Mouse (Mus musculus) midbrain, embryonic 16.5 days (tissue): ENCODE data around the gene Gipc1. TPM values are rescaled to one million over a fixed set of nuclear protein-coding genes. Genes with fewer than 3 reads are reported as not detected.

Experiments
- ATAC-seq: fragments of 200-750 bp; cut with Nextera tagmentation; 2 replicates; pipeline ENCODE4 v1.8.0; 2017; ENCODE audit warnings: moderate TSS enrichment
- H3K27ac ChIP-seq: fragments of 300-500 bp; sonication (generic); 2 replicates; pipeline ENCODE4 v1.5.1; 2014; ENCODE audit warnings: mild to moderate bottlenecking, low read length, mixed read lengths
- H3K27me3 ChIP-seq: fragments of 300-500 bp; sonication (generic); 2 replicates; pipeline ENCODE4 v1.6.1; 2014; ENCODE audit warnings: low read depth, low read length, mixed read lengths; ENCODE audit not compliant: control insufficient read depth, insufficient read depth
- H3K36me3 ChIP-seq: fragments of 300-500 bp; sonication (generic); 2 replicates; pipeline ENCODE4 v1.6.1; 2014; ENCODE audit warnings: mild to moderate bottlenecking, low read length, moderate library complexity, mixed read lengths; ENCODE audit not compliant: control insufficient read depth, insufficient read depth
- H3K4me1 ChIP-seq: fragments of 300-500 bp; sonication (generic); 2 replicates; pipeline ENCODE4 v1.6.1; 2014; ENCODE audit warnings: mild to moderate bottlenecking, low read length, mixed read lengths; ENCODE audit not compliant: control insufficient read depth, insufficient read depth
- H3K4me2 ChIP-seq: fragments of 300-500 bp; sonication (generic); 2 replicates; pipeline ENCODE4 v1.6.1; 2014; ENCODE audit warnings: mild to moderate bottlenecking, low read length, mixed read lengths
- H3K4me3 ChIP-seq: fragments of 300-500 bp; sonication (generic); 2 replicates; pipeline ENCODE4 v1.5.1; 2014; ENCODE audit warnings: low read depth, mild to moderate bottlenecking, low read length, moderate library complexity, mixed read lengths
- H3K9ac ChIP-seq: fragments of 300-500 bp; sonication (generic); 2 replicates; pipeline ENCODE4 v1.6.1; 2014; ENCODE audit warnings: low read depth, low read length, mixed read lengths
- H3K9me3 ChIP-seq: fragments of 300-500 bp; sonication (generic); replicated peaks from 2 replicates; pipeline ENCODE4 v1.6.1; 2014; ENCODE audit warnings: mild to moderate bottlenecking, low read length, mixed read lengths; ENCODE audit not compliant: control insufficient read depth, poor library complexity, severe bottlenecking
- WGBS: fragments of 180-500 bp; shearing (Covaris S2); extraction: QIAGEN DNeasy Blood & Tissue Kit; methylation state at CpG from one replicate; pipeline ENCODE4 v1.1.7; 2014; 5-methylcytosine and 5-hydroxymethylcytosine counted together
- polyA plus RNA-seq: library from polyadenylated mRNA; unstranded; fragments of >200 nt; fragmentation: Nextera tagmentation; extraction: Ambion mirVana; gene quantifications from 2 replicates; pipeline ENCODE4 v1.2.1, GENCODE M21; 2015

The Gipc1 gene
- polyA plus RNA-seq, 1 experiment from 2014 or later, result 126 TPM

- H3K4me3 ChIP-seq, result no peak overlapping the region
- no peak for ATAC-seq
- no peaks in the 10 kb centered on the region for H3K36me3 ChIP-seq
- no peaks in the 10 kb centered on the region for H3K27me3 ChIP-seq
- no peak overlapping the region for H3K27ac ChIP-seq
- H3K9ac ChIP-seq, result no peak overlapping the region
- WGBS, result 88% methylated on average over 7 of the region's 7 CpGs
- no peak overlapping the region for H3K4me2 ChIP-seq
- H3K9me3 ChIP-seq, result no peaks in the 10 kb centered on the region
- no peaks in the 10 kb centered on the region for H3K4me1 ChIP-seq
These were observed 20.3 kb upstream of the Gipc1 start for GRCm38 (mm10) chr8:83632083-83632707.

- Histone ChIP-seq H3K4me3 (no peak overlapping the region), H3K27me3 (no peaks in the 10 kb centered on the region), H3K27ac (no peak overlapping the region), H3K9me3 (no peaks in the 10 kb centered on the region), H3K4me1 (no peaks in the 10 kb centered on the region), H3K4me2 (no peak overlapping the region), H3K36me3 (no peaks in the 10 kb centered on the region), H3K9ac (no peak overlapping the region)
- 72% methylated on average over 4 of the region's 4 CpGs for WGBS
- no peak for ATAC-seq
These were observed 13.6 kb upstream of the Gipc1 start for GRCm38 (mm10) chr8:83638856-83639255.

- Histone ChIP-seq H3K36me3 (no peaks in the 10 kb centered on the region), H3K4me3 (no peak overlapping the region), H3K9ac (no peak overlapping the region), H3K27me3 (no peaks in the 10 kb centered on the region), H3K9me3 (no peaks in the 10 kb centered on the region), H3K4me1 (no peaks in the 10 kb centered on the region), H3K4me2 (no peak overlapping the region), H3K27ac (no peak overlapping the region)
- no peak for ATAC-seq
- WGBS, result 74% methylated on average over 5 of the region's 5 CpGs
These were observed 12.8 kb upstream of the Gipc1 start for GRCm38 (mm10) chr8:83639649-83640048.

- Histone ChIP-seq H3K4me3 (no peak overlapping the region), H3K4me2 (no peak overlapping the region), H3K9me3 (no peaks in the 10 kb centered on the region), H3K27me3 (no peaks in the 10 kb centered on the region), H3K36me3 (no peaks in the 10 kb centered on the region), H3K9ac (no peak overlapping the region), H3K27ac (no peak overlapping the region), H3K4me1 (peaks cover 4% of the 10 kb centered on the region)
- WGBS, result 95% methylated on average over 11 of the region's 11 CpGs
- ATAC-seq, result no peak
These were observed 5.0 kb upstream of the Gipc1 start for GRCm38 (mm10) chr8:83647511-83647910.

- Histone ChIP-seq H3K27me3 (no peaks in the 10 kb centered on the region), H3K4me1 (peaks cover 4% of the 10 kb centered on the region), H3K4me3 (no peak overlapping the region), H3K36me3 (no peaks in the 10 kb centered on the region), H3K4me2 (no peak overlapping the region), H3K27ac (no peak overlapping the region), H3K9me3 (no peaks in the 10 kb centered on the region), H3K9ac (no peak overlapping the region)
- WGBS, result 86% methylated on average over 4 of the region's 4 CpGs
- no peak for ATAC-seq
These were observed 4.4 kb upstream of the Gipc1 start for GRCm38 (mm10) chr8:83648031-83648430.

- peaks cover 12% of the 10 kb centered on the region for H3K4me1 ChIP-seq
- no peaks in the 10 kb centered on the region for H3K9me3 ChIP-seq
- ATAC-seq, result no peak
- H3K27me3 ChIP-seq, result no peaks in the 10 kb centered on the region
- H3K4me3 ChIP-seq, result no peak overlapping the region
- H3K27ac ChIP-seq, result no peak overlapping the region
- WGBS, result 94% methylated on average over 6 of the region's 6 CpGs
- H3K9ac ChIP-seq, result no peak overlapping the region
- H3K36me3 ChIP-seq, result no peaks in the 10 kb centered on the region
- no peak overlapping the region for H3K4me2 ChIP-seq
These were observed 2.8 kb upstream of the Gipc1 start for GRCm38 (mm10) chr8:83649699-83650098.

- Histone ChIP-seq H3K4me3 (peak overlapping the region; percentile 64), H3K27me3 (no peaks in the 10 kb centered on the region), H3K9ac (peak overlapping the region; percentile 83), H3K27ac (peak overlapping the region; percentile 72), H3K4me1 (peaks cover 12% of the 10 kb centered on the region), H3K9me3 (no peaks in the 10 kb centered on the region), H3K4me2 (peak overlapping the region; percentile 74), H3K36me3 (no peaks in the 10 kb centered on the region; the same call in 1 of the 2 replicates)
- 2% methylated on average over 44 of the region's 46 CpGs for WGBS
- peak; percentile 57 for ATAC-seq
These were observed 526 bp downstream of the Gipc1 start for GRCm38 (mm10) chr8:83652744-83653661.

GRCm38 (mm10) chr8:83653662-83654017, 1.2 kb downstream of the Gipc1 start:
- peaks cover 12% of the 10 kb centered on the region for H3K4me1 ChIP-seq
- H3K9me3 ChIP-seq, result no peaks in the 10 kb centered on the region
- no peaks in the 10 kb centered on the region; the same call in 1 of the 2 replicates for H3K36me3 ChIP-seq
- 43% methylated on average over 10 of the region's 10 CpGs for WGBS
- peak overlapping the region; percentile 83 for H3K9ac ChIP-seq
- no peak overlapping the region; the same call in 1 of the 2 replicates for H3K27ac ChIP-seq
- ATAC-seq, result no peak
- H3K4me2 ChIP-seq, result peak overlapping the region; percentile 74
- H3K27me3 ChIP-seq, result no peaks in the 10 kb centered on the region
- peak overlapping the region; percentile 64 for H3K4me3 ChIP-seq

- no peaks in the 10 kb centered on the region; the same call in 1 of the 2 replicates for H3K36me3 ChIP-seq
- H3K9me3 ChIP-seq, result no peaks in the 10 kb centered on the region
- ATAC-seq, result no peak
- H3K4me3 ChIP-seq, result no peak overlapping the region
- H3K27me3 ChIP-seq, result no peaks in the 10 kb centered on the region
- no peak overlapping the region for H3K27ac ChIP-seq
- no peak overlapping the region for H3K4me2 ChIP-seq
- peaks cover 12% of the 10 kb centered on the region for H3K4me1 ChIP-seq
- no peak overlapping the region for H3K9ac ChIP-seq
- 97% methylated on average over 6 of the region's 6 CpGs for WGBS
These were observed 2.2 kb downstream of the Gipc1 start for GRCm38 (mm10) chr8:83654725-83655124.
